Mouse (Mus musculus): ENCODE measurements around the gene Mvb12b.

GRCm38 (mm10) chr2:33829870-33830269, 57.9 kb downstream of the Mvb12b start:
- TF ChIP-seq CTCF (IDR thresholded peaks at IDR 0.05; ENCODE audit: low read depth, low read length) = no peak
- no peak for TF ChIP-seq POLR2AphosphoS5 (IDR thresholded peaks at IDR 0.05; ENCODE audit: insufficient replicate concordance, low read depth, low read length)
